Mouse (Mus musculus) embryo, embryonic 11.5 days (tissue): Measurements from ENCODE around the gene Dnajc30.
"Not testable (repeated sequence)": the region's sequence is repeated elsewhere in the genome, so short reads cannot be mapped to it uniquely, and the experiment has no call there.

Source experiments
- DNase-seq: peaks from one replicate; pipeline ENCODE4 v3.0.0-alpha.2; 2012; ENCODE audit warnings: low read depth, low spot score

Gene Dnajc30

DNA sequence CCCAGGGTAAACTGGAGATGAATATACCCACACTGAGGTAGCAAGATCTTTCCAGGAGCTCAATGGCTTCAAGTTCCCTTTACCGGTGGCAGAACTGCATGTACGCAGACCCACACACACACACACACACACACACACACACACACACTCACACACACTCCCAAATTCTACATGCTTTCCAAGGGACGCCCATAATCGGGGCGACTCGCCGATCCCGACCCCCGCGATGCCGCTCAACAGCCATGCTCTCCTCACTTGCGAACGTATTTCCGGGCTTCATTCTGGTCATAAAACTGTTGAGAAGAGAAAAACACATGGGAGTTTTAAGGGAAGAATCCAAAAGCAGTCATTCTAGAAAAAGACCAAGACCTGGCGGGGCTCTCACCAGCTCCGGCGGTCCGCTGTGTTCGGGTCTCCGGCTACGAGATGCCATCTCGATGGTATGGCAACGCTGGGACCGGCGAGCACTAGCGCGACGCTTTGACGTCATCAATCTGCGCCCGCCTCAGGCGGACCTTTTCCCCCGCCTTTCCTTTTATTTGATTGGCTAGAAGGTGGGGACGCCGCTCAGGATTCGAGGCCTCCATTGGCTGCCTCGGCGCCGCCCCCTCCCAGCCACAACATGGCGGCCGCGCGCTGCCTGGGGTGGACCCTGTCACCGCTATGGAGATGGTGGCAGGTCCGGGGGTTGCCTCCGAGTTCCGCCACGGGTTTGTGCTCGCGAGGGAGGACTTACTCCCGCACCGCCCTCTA lies at the start of gene Dnajc30:
TSS of gene Dnajc30 (plus strand) at position 574 of the 753 bp plus-strand sequence.
- DNase-seq: peak; percentile 95

DNA sequence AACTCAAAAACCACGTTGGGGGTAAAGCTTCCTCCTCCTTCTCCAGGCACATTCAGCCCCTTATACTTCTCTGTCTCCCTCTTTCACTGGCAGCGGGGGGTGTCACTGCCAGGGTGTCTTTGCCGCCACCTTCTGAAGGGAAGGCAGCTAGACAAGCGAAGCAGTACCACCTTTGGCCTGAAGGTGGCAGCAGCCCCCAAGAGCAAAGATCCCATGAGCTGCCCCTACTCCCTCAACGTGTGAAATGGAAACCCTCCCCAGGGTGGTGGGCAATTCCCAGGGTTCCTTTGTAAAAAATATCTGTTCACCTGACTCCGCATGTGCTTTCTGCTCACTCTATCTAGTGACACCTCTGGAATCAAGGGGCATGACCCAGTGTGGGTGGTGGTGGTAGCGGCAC lies 48.5 kb upstream of the Dnajc30 start:
- peak; percentile 66 for DNase-seq

DNA sequence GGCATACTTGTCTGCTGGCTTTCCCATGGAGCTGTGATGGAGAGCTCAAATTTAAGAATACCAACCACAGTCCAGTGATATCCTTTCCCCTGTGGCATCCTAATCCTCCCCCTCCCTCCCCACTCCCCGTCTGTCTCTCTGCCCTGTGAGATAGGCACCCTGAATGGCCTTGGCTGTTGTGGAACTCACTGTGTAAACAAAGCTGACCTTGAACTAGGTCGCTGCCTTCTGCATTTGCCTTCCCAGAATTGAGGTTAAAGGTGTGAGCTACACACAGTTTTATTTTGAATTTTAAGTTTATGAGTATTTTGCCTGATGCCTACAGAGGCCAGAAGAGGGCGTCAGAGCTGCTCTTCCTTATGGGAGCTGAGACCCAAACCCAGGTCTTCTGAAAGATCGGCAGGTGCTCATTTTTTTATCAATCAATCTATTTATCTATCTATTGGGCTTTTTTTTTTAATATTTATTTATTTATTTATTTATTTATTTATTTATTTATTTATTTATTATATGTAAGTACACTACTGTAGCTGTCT lies 47.7 kb upstream of the Dnajc30 start:
- DNase-seq: no peak

DNA sequence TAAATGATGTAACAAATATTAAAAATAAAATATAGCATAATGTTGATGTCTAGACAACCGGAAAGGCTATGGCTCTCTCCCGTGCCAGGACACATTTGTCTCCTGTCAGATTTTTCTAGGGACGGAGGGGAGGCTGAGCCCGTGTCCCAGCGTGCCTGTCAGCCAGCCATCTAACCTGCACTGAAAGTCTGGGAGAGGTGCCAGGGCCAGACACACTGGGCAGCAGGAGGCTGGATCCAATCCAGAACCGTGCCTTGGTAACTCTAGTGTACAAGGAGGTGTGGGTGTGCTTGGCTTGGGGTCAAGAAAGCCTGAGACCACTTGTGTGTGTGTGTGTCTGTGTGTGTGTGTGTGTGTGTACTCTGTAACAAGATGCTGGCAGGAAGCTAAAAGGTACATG lies 42.2 kb upstream of the Dnajc30 start:
- no peak for DNase-seq

DNA sequence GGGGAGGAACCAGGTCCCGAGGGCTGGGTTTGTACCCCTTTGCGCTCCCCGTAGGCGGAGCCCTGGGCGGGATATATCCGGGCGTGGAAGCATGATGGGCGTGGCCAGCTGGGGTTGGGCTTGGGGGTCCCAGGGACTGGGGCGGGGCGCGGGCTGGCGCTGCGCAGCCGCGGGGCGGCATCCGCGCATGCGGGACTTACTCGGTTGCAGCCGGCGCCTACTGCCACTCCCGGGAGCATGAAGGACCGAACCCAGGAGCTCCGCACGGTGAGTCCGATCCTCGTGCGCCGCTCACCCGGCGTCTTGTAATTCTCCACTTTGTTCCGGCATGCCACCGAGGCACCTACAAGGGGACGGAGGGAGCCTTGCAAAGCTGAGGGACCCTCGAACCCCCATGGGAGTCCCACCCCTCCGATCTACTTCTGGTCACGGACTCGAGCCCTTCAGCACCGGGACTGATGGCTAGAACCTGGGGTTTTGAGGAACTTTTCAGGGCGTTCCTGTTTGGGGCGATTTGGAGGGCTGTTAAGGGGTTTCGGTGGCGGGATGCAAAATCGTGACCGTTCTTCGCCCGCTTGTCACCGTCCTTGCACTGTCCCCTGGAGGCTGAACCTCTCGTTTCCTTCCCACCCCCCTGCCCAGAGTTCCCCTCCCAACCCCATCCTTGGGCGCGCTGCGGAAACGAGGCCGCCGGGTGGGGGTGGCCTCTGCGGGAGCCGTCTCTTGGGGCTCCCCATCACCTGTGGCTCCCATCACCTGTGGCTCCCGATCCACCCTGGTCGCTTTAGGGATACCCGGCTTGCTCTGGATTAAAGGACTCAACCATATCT lies 40.4 kb upstream of the Dnajc30 start, which contains the start of gene Stx1a:
TSS of gene Stx1a (plus strand) at position 139 of the 830 bp plus-strand sequence.
- peak; percentile 89 for DNase-seq

DNA sequence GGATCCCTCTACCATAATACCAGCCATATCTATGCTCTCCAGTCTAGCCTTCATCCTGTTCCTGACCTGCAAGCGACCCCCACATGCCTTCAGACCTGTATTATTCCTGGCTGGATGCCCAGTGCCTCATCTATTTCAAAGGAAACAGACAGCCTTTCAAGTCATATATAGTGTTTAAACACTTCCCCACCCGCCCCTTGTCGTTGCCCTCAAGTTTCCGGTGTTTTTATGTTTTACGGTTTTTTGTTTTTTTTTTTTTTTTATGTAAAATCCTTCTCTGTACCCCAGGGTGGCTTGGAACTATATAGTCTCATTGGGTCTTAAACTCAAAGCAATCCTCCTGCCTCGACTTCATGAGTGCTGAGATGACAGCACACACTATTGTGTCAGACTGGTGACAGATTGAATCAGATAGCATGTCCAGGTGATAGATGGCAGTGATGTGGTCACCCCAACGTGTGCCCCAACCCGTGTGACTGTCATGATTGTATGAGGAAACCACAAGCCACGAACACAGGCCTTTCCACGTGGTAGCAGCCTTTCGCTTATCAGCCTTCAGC lies 39.3 kb upstream of the Dnajc30 start:
- DNase-seq: no peak

DNA sequence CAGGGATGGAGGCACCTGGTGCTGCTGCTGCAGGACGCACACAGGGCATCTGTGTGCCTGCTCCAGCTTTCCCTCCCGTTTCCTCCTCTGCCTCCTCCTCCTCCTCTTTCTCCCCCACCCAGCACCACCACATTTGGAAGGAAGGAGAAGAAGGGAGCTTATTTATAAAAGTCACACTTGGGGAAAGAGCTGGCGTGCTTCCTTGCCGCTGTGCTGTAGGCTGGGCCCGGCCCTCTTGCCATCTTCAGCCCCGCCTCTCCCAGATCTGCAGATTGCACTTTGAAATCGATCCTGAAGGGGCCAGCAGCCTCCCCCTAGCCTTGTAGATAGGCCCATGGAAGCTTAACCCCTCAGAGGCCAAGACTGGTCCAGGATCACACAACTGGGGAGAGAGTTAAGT lies 38.1 kb upstream of the Dnajc30 start:
- no peak for DNase-seq

DNA sequence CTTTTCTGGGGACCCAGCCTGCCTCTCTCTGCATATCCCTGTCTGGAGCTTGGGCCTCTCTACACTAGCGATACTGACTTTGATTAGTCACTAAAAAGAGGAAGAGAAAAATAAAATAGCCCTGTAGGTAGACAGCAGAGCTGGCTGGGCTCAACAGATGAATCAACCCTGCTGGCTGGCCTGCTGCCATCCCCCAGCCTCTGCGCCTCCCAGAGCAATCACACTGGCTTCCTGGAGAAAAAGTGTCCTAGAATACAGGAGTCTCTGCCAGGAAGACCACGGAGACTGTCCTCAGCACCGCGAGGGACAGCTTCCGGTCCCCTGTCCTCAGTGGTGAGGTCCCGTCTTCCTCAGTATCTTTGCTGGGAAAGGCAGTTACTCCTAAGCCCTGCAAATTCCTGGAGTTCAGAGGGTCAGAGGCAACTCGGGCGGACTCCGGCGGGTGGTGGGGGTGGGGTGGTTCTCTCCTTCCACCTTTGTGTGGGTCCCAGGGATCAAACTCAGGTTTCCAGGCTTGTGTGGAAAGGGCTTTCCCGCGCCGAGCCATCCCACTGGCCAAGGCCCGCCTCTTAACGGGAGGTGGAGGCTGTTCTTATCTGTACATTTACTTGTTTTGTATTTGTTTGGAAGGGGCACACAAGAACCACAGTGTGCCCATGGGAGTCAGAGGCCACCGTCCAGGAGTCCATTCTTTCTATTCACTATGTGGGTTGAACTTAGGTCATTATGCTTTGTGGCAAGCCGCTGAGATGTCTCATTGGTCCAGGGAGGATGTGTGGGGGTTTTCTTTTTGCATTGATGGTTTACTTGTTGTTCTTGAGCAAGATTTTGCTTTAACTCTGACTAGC lies 34.8 kb upstream of the Dnajc30 start:
- no peak for DNase-seq

DNA sequence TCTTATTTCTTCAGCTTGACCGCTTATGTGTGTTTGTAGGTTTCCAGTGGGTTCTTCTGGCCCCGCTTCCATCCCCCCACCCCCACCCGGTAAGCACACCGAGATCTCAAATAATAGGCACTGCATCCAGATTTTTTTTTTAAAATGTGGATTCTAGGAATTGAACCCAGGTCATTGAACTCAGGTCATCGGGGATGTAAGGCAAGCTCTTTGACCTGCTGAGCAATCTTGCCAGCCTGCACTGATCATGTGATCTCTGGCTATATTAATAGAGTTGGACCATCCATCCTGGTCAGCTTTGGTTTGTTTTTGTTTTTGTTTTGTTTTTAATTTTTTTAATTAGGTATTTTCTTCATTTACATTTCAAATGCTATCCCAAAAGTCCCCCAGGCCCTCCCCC lies 31.4 kb upstream of the Dnajc30 start:
- DNase-seq: no peak

DNA sequence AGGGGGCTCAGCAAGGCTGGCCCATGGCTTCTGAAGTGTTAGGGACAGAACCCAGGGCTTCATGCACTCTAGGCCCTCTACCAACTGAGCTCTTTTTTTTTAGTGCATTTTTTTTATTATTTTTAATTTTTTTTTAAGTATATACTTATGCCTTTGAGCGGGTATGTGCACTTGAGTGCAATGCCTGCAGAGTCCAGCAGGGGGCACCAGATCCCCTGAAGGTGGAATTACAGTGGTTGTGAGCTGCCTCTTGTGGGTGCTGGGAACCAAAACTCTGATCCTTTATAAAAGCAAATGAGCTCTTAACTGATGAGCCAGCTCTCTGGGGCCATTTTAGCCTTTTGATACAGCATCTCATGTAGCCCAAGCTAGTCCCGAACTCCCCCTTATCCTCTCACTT lies 29.4 kb upstream of the Dnajc30 start:
- no peak for DNase-seq

DNA sequence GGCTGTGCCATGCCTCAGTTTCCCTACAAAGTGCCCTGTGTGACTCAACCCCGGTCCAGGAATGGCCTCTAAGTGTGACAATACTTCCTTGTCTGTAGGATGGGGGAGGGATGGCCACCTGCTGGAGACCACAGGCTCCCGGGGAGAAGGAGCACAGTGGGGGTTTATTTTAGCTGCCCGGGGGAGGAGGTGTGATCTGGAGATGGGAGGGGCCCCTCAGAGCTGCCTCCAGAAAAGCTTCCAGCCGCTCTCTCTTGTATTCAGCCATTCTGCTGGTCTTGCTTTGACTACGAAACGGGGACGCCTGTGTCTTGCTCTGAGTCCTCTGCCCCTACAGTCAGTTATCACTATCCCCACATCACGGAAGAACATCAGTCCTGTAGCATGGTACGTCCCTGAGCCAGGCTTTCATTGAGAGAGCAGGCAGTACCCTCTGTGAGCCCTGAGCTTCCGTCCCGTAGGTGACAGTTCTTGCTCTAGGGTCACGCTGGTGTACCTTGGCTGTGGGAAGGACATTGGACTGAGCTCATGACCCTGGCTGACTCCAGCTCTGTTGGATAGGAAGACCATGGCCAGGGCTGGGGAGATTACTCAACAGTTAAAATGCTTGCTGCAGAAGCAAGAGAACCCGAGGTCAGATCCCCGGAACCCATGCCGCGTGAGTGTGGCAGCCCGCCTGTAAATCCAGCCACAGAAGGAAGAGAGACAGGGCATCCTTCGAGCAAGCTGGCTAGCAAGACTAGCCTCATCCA lies 28.2 kb upstream of the Dnajc30 start:
- no peak for DNase-seq

DNA sequence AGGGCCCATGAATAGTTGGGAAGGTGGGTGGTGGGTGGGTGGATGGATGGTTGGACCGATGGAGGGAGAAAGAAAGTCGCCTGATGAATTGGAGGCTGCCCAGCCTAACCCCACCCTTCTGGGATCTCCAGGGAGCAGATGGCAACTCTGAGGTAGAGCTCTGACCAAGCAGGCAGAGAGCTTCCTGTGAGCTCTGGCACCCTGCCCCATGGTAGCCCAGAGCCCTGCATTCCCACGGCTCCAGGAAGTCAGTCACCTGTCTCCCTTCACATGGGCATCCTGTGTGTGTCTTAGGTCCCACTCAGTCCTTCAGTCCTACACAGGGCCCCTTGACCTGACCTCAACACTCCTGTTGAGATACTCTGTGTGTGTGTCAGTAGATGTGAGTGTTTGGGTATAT lies 26.1 kb upstream of the Dnajc30 start:
- no peak for DNase-seq

DNA sequence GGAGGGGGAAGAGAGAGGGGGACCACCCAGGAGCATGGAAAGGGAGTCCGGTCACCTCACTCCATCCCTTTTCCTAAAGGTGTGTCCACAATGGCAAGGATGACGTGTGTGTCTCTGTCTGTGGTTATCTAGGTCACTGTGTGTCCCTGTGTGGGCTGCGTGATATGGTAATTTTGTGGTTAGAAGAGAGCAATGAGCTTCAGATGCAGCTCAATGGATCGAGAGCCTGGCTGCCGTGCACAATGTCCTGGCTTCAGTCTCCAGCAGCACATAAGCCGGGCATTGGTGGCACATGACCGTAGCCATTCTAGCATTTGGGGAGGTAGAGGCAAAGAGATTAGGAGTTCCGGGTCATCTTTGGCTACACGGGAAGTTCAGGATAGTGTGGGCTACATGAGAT lies 24.5 kb upstream of the Dnajc30 start:
- DNase-seq: no peak

DNA sequence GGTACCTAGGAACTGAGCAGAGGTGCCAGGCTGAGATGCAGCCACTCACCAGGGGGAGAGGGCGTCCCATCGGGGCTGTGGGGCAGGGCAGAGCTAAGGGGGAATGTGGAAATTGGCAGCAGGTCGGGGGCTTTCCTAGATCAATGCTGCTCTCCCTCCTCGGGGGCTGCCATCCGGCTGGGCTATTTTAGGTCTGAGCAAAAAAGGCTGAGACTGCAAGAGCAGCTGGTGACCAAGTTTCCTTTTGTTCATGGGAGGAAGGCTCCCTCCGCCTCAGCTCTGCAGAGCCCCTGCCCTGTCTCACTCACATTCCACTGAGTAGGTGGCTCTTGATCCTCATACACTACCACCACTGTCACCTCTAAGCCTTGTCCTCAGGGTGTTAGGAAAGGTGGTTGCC lies 23.9 kb upstream of the Dnajc30 start:
- no peak for DNase-seq

DNA sequence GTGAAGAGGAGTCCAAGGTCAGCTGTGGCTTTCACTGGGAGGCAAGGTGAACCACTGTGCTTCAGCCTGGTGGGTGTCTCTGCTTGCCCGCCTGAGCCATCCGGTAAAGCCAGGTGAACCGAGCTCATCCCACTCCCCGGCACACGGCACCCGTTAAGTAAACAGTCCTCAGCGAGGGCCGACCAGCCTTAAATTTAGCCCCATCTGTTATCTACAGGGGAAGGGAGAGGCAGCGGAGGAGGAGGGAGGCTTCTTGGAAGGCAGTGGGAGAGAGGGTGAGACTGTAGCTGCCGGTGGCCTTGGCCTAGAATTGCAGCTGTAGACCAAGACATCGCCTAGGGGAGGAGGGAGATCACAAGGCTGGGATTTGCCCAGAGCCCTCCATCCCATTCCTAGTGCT lies 23.2 kb upstream of the Dnajc30 start:
- no peak for DNase-seq

DNA sequence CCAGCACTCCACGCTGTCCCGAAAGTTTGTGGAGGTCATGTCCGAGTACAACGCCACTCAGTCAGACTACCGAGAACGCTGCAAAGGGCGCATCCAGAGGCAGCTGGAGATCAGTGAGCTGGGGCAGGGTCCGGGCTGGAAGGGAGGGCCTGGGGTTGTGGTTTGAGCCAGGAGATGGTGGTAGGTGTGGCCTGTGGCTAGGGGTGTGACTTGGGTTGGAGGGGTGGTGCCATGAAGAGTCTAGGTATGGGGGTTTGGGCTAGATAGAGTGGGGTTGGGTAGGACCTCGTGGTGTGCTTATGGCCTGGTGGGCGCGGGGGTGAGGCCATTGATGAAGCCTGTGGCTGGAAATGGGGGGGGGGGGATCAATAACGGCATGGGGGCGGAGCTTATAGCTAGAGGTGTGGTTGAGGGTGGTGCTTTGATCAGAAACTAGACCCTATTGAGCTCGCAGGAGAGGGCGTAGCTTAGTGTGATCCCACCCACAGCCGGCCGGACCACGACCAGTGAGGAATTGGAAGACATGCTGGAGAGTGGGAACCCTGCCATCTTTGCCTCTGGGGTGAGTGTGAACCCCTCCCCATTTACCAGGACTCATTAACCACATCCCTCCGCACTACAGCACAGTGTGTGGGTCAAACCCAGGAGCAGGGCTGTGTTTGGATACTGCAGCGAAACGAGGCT lies 21.8 kb upstream of the Dnajc30 start:
- DNase-seq: no peak

DNA sequence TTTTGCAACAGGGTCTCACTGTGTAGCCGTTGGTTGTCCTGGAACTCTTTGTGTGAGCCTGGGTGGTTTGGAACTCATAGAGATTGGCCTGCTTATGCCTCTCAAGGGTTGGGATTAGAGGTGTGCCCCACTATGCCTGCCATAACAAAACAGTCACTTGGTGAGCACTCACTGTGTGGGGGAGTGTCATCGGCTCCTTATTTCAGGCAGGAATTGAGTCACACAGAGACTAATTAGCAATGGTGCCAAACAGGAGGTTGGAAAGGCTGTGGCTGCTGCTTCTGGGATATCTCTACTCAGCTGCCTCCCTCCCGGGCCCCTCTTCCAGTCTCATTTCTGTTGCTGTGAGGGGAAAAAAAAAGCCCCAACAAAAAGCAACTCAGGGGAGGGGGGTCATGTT lies 19.4 kb upstream of the Dnajc30 start:
- DNase-seq: no peak

DNA sequence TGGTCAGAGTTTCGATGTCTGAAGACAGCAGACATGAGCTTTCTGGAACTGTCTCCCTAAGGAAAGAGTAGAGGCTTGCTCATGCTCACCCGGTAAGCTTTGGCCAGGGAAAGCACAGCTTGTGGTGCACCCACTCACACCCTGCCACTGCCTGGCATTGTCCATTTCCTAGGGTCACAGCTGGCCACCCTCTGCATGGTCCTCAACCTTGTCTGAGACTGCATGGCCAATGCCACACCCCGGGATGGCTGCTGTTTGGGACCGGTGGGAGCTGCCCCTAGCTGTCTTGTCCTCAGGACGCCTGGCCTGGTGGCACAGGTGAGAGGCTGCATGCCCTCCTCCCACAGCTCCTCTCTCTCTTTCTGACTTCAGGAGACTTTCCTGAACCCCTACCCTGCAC lies 15.5 kb upstream of the Dnajc30 start:
- no peak for DNase-seq

DNA sequence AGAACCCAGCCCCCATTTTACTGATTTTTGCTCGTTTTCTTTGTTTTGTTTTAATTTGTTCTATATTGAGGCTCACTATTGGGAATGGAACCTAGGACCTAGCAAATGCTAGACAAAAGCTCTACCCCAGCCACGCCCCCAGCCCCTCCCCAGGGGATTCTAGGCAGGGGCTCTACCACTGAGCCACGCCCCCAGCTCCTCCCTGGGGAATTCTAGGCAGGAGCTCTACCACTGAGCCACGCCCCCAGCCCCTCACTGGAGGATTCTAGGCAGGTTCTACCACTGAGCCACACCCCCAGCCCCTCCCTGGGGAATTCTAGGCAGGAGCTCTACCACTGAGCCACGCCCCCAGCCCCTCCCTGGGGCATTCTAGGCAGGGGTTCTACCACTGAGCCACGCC lies 14.7 kb upstream of the Dnajc30 start:
- DNase-seq: not testable (repeated sequence)

DNA sequence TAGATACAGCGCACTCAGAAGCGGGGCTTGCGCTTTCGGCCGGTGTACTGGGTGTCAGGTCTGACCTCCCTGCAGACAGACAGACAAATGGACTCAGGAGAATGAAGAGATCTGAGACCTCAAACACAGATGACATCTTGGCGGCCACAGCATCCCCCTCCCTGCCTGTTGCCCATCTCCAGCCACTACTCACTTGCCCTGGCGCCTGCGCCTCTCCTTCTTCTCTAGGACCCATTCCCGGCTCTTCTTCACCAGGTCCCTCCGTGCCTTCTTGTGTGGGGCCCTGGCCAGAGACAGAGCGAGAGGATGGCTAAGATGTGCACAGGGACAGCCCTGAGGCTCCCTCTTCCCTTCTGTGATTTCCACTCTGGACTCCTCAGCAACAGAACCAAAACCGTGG lies 10.6 kb upstream of the Dnajc30 start:
- no peak for DNase-seq
